Mouse (Mus musculus): Measurements from ENCODE around the gene Rgs5. TPM values are rescaled to one million over a fixed set of nuclear protein-coding genes. Genes with fewer than 3 reads are reported as not detected.

The Rgs5 gene
- polyA plus RNA-seq, 1 experiment from 2014 or later, result 1.8 TPM

DNA sequence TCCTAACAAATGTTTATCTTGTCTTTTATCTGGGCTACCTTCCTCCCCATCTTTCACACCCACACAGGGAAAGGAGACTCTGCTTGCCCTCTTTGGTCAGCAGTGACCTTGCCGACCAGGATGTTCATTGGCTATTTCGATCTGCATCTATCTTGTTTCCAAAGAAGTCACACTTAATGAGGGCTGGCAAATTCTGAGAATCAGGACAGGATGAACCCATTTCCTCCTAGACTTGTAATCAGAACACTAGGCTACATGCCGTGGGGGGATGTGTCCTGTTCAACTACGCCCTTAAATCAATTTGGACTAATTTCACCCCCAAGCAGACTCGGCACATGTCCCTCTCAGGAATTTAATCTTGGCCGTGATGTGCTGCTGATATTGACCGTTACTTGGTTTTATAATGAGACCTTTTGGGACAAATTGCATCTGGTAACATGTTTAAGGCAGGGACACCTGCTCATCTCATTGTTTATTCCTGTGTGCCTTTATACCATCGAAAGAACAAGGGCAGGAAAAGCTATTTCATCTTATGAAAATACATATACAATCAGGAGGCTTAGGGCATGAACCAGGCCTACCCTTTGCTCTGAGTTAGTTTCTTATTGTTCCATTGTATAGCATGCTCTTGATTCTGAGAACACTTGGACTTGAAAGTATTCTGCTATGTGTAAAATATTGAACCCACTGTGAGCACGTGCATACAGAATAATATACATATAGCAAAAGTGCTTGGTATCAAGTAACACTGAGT lies 25.3 kb downstream of the Rgs5 start:
- no peak overlapping the region for H3K9ac ChIP-seq
- no peak overlapping the region for H3K27ac ChIP-seq
- ATAC-seq (ENCODE audit: low FRiP score, low read depth), result no peak
- no peaks in the 10 kb centered on the region for H3K9me3 ChIP-seq
- H3K27me3 ChIP-seq, result no peaks in the 10 kb centered on the region
- H3K4me2 ChIP-seq (replicated peaks), result no peak overlapping the region
- WGBS, result 84% methylated on average over 9 of the region's 9 CpGs
- H3K36me3 ChIP-seq, result no peaks in the 10 kb centered on the region
- 0 out of 2 replicates have a peak, but pooled peaks cover 2% of the 10 kb centered on the region for H3K4me1 ChIP-seq
- no peak overlapping the region for H3K4me3 ChIP-seq

DNA sequence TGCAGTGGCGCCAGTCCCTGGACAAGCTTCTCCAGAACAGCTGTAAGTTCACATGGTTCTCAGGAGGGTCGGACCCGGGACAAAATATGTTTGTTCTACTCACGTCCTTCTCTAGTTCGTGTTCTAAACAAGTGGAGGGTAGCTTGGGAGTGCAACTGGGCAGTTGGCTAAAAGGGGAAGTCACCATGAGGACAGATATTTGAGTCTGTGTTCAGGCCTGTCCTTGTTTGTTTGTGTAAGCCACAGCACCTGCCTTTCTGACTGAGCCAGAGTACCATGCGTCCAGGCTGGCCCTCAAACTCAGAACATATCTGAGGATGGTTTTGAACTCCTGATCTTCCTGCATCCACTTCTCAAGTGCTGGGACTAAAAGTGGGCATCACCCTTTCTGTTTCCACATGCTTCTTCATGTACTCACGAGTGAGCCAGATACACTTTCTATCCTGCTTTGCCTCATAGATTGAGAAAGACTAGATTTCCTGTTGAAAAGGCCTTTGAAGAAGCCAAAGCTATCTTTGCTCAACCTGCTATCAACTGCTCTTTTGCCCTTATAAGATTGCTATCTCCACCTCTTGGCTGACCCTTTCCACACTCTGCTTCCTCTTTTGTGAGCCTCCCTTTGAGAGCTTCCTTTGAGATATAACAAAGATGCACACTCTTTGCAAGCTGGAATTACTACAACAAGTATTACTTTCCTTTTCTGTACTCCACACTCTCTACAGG lies 27.6 kb downstream of the Rgs5 start:
- Histone ChIP-seq H3K9me3 (no peaks in the 10 kb centered on the region), H3K27ac (no peak overlapping the region), H3K9ac (no peak overlapping the region), H3K4me2 (replicated peaks) (no peak overlapping the region), H3K36me3 (no peaks in the 10 kb centered on the region), H3K4me3 (no peak overlapping the region), H3K4me1 (0 out of 2 replicates have a peak, but pooled peaks cover 2% of the 10 kb centered on the region), H3K27me3 (no peaks in the 10 kb centered on the region)
- no peak for ATAC-seq (ENCODE audit: low FRiP score, low read depth)
- 89% methylated on average over 7 of the region's 7 CpGs for WGBS

DNA sequence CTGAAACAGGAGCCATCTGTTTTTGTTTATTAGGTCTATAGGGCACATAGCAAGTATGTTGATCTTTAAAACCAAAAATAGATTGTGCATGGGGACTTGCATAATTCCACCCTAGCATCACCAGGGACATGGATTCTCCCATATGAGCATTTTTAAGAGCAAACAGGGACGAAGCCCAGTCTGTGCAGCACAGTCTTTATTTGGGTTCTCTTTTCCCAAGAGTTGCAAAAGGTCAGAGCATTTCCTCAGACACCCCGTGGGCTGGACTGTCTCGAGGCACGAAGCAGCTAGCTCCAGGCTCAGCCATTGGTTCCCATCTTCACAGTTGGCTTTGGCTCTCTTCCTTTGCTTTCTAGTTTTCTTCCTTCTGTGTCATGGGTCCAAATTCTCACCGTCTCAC lies 30.0 kb downstream of the Rgs5 start:
- Histone ChIP-seq H3K4me3 (no peak overlapping the region), H3K27ac (no peak overlapping the region), H3K36me3 (no peaks in the 10 kb centered on the region), H3K4me2 (replicated peaks) (no peak overlapping the region), H3K27me3 (no peaks in the 10 kb centered on the region), H3K9me3 (no peaks in the 10 kb centered on the region), H3K9ac (no peak overlapping the region), H3K4me1 (0 out of 2 replicates have a peak, but pooled peaks cover 2% of the 10 kb centered on the region)
- WGBS, result 52% methylated on average over 5 of the region's 5 CpGs
- ATAC-seq (ENCODE audit: low FRiP score, low read depth), result no peak

DNA sequence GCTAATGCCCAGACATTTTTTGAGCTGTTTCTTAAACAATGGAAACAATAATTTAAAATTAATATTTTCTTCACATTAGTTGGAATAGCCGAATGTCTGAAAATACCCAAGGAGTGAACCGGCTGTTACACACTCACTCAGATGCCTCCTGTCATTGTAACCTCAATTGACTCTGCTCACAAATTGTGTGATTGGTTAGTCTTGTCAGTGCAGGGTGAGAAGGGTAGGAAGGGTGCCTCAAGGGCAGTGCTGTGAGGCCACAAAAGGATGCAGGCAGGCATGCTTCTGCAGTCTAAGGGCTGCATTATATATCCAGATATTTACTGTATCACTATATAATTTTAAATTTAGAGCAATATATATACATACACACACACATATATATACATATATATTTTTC lies 37.7 kb downstream of the Rgs5 start:
- Histone ChIP-seq H3K4me2 (replicated peaks) (no peak overlapping the region), H3K4me1 (no peaks in the 10 kb centered on the region), H3K27me3 (no peaks in the 10 kb centered on the region), H3K27ac (no peak overlapping the region), H3K4me3 (no peak overlapping the region), H3K9ac (no peak overlapping the region), H3K36me3 (no peaks in the 10 kb centered on the region), H3K9me3 (no peaks in the 10 kb centered on the region)
- 84% methylated on average over 2 of the region's 2 CpGs for WGBS
- no peak for ATAC-seq (ENCODE audit: low FRiP score, low read depth)

DNA sequence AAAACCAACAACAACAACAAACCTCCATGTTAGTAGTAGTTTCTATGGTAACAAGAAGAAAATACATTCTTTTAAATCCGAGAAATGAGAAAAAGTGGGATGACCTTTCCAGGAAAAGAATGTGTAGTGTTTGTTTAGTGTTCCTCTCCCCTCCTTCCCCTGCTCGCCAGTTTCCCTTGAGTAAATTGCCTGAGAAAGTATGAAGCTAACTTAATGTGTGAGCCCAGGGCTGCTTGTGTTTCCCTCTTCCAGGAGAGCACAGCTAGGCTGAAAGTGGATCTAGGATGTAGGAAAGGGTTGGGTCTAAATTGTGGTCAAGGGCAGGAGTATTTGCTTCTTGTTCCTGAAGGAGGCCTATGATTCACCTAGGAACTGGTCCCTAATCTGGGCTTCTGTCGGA lies 38.2 kb downstream of the Rgs5 start:
- Histone ChIP-seq H3K9me3 (no peaks in the 10 kb centered on the region), H3K27ac (no peak overlapping the region), H3K36me3 (no peaks in the 10 kb centered on the region), H3K9ac (no peak overlapping the region), H3K4me2 (replicated peaks) (no peak overlapping the region), H3K4me3 (no peak overlapping the region), H3K4me1 (no peaks in the 10 kb centered on the region), H3K27me3 (no peaks in the 10 kb centered on the region)
- ATAC-seq (ENCODE audit: low FRiP score, low read depth), result no peak
- 63% methylated on average over 3 of the region's 3 CpGs for WGBS

DNA sequence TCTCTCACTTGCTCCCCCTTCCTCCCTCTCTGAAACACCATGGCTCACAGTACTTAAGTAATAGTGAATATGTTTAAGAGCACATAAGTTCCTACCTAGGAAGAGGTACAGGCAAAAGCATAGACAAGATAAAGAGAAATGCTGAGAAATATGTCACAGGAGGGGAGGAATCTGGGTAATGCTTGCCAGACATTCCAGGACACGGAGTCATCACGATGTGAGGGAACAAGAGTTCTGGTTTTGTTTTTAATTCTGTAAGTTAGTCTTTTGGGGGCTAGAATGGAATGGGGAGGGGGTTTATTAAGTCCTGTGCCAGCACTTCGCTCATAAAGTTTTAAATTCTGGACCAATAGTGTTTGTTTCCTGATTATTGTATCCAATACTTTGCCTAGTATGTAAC lies 40.1 kb downstream of the Rgs5 start:
- no peak overlapping the region for H3K27ac ChIP-seq
- H3K9ac ChIP-seq, result no peak overlapping the region
- H3K4me3 ChIP-seq, result no peak overlapping the region
- 74% methylated on average over 3 of the region's 3 CpGs for WGBS
- no peak overlapping the region for H3K4me2 ChIP-seq (replicated peaks)
- H3K27me3 ChIP-seq, result no peaks in the 10 kb centered on the region
- no peaks in the 10 kb centered on the region for H3K36me3 ChIP-seq
- H3K4me1 ChIP-seq, result no peaks in the 10 kb centered on the region
- no peaks in the 10 kb centered on the region for H3K9me3 ChIP-seq
- ATAC-seq (ENCODE audit: low FRiP score, low read depth), result no peak

DNA sequence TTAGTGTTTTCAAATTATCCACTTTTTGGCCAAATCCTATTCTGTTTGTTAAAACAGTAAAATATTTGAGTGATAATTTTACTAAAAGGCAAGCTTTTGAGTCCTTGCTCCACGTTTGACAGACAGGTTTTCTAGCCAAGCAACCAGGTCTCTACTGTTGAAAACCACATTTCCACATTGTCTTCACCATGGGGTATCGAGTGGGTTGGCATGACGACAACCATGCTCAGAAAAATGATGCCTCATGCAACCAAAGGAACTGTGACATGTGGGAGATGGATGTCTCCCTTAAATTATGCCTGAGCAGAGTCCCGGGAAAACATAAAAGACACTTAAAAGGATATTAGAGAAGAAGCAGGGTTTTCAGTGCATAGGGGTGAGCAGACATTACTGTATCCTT lies 41.9 kb downstream of the Rgs5 start:
- Histone ChIP-seq H3K4me3 (no peak overlapping the region), H3K9ac (no peak overlapping the region), H3K9me3 (no peaks in the 10 kb centered on the region), H3K4me1 (no peaks in the 10 kb centered on the region), H3K27me3 (no peaks in the 10 kb centered on the region), H3K27ac (no peak overlapping the region), H3K4me2 (replicated peaks) (no peak overlapping the region), H3K36me3 (no peaks in the 10 kb centered on the region)
- WGBS, result 77% methylated on average over 4 of the region's 4 CpGs
- no peak for ATAC-seq (ENCODE audit: low FRiP score, low read depth)

DNA sequence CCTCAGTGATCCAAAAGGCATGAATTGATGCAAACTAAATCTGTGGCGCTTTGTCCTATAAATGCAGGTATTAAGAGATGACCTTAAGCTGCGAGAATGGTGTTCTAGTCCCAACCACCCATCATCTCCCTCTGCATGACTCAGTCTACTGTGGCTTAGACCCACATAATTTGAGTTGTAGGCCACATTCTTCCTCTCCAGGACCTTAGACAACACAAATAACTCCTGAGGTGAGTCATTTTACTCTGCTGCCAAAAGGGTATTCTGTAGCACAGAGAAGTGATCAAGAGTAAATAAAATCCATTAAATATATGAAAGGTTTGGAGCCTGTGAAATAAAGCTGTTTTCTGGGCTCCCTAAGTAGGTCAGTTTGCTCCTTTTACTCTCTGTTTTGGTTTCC lies 43.9 kb downstream of the Rgs5 start:
- WGBS, result 90% methylated on average over 2 of the region's 2 CpGs
- no peak overlapping the region for H3K4me3 ChIP-seq
- no peaks in the 10 kb centered on the region for H3K27me3 ChIP-seq
- no peaks in the 10 kb centered on the region for H3K36me3 ChIP-seq
- H3K9me3 ChIP-seq, result no peaks in the 10 kb centered on the region
- no peak for ATAC-seq (ENCODE audit: low FRiP score, low read depth)
- no peak overlapping the region for H3K9ac ChIP-seq
- no peak overlapping the region for H3K4me2 ChIP-seq (replicated peaks)
- no peaks in the 10 kb centered on the region for H3K4me1 ChIP-seq
- no peak overlapping the region for H3K27ac ChIP-seq

DNA sequence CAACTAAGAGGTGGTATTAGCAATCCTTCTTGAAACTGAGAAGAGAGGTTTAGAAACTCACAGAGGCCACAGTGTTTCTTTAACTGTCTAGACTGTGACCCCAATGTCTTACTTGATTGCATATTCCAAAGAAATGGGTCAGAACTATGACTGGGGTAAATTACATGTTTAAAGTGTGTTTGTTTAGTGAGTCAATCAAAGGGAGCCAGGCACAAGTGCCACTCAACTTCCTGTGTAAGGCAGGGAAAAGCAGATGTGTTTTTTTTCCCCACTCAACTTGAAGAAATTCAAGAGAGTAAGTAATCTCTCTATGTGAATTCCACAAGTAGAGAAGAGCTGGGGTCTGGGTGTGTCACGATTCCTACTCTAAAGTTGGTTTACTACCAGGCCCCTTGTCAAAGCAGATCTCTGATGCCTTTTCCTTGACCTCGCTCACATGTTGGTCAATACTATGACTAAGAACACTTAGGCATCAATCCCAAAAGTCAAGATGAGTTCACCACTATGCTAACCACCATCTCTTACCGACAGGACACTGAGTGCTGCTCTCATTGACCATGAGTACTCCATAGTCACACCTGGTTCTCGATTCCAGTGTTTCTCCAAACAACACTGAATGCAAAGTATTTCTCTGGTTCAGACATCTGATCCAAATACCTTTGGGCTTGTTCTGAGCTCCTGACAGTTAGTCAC lies 49.2 kb downstream of the Rgs5 start:
- no peak for ATAC-seq (ENCODE audit: low FRiP score, low read depth)
- Histone ChIP-seq H3K4me3 (no peak overlapping the region), H3K4me1 (no peaks in the 10 kb centered on the region), H3K36me3 (no peaks in the 10 kb centered on the region), H3K4me2 (replicated peaks) (no peak overlapping the region), H3K27ac (no peak overlapping the region), H3K9me3 (no peaks in the 10 kb centered on the region), H3K9ac (no peak overlapping the region), H3K27me3 (no peaks in the 10 kb centered on the region)
- WGBS, result 88% methylated on average over 4 of the region's 4 CpGs

DNA sequence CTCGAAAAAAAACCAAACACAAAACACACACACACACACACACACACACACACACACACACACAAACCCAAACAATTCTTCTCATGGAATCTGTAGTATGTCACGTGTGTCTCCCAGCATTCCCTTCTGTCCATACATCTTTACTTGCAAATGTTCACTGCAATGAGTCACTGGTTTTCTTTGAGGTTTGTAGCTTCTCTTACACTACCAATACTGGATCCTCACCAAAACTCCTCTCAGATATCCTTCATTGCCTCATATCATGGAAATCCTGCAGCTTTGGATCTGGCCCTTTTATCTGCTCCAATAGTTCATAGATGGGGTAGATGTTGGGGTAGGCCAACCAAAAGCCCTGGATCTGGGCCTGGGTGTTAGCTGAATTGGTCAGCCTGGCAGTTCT lies 66.5 kb downstream of the Rgs5 start:
- H3K9me3 ChIP-seq, result no peaks in the 10 kb centered on the region
- no peak overlapping the region for H3K9ac ChIP-seq
- H3K27ac ChIP-seq, result no peak overlapping the region
- no peaks in the 10 kb centered on the region for H3K27me3 ChIP-seq
- no peak for ATAC-seq (ENCODE audit: low FRiP score, low read depth)
- H3K36me3 ChIP-seq, result no peaks in the 10 kb centered on the region
- no peak overlapping the region for H3K4me3 ChIP-seq
- 82% methylated on average over 2 of the region's 2 CpGs for WGBS
- H3K4me1 ChIP-seq, result no peaks in the 10 kb centered on the region
- no peak overlapping the region for H3K4me2 ChIP-seq (replicated peaks)

DNA sequence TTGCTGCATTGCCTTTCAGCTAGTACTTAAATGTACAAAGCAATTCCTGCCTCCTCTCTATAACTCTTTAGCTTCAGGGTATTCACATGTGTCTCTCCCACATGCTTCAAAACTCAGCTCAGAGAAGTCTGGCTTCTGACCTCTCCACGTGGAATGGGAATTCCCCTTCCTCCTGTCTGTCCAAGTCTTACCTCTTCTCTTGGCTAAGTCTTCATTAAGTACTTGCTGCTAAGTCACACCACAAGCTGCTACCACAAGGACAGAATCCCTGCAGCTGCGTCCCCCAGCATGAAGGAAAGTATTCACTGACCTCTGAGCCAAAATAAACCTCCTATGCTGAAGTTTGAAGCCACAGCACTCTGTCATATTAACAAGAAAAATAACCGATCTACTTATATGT lies 71.0 kb downstream of the Rgs5 start:
- Histone ChIP-seq H3K4me1 (no peaks in the 10 kb centered on the region), H3K9me3 (no peaks in the 10 kb centered on the region), H3K4me2 (replicated peaks) (no peak overlapping the region), H3K27ac (no peak overlapping the region), H3K9ac (no peak overlapping the region), H3K27me3 (no peaks in the 10 kb centered on the region), H3K4me3 (no peak overlapping the region), H3K36me3 (no peaks in the 10 kb centered on the region)
- WGBS, result 70% methylated on average over 3 of the region's 3 CpGs
- ATAC-seq (ENCODE audit: low FRiP score, low read depth), result no peak

DNA sequence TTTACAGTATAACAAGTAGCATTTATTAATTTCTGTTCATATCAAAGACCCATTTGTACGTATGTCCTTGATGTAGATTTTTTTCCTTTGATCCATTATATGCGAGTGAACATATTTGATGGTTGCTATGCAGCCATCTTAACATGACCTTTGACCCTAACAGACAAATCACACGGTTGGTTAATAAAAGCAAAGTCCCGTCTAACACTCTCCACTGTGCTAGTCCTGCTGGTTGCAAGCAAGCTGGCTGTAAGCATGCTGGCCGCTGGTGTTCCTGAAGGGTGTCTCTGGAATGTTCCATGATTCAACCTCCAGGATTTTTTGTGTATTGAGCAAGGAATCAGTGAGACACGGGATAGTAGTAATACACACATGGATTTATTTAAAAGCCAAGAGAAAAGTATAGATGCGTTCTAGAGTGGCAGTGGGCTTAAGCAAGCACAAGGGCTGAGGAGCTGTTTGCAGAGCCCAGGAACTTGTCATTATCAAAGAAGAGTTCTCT lies 75.3 kb downstream of the Rgs5 start:
- Histone ChIP-seq H3K9me3 (no peaks in the 10 kb centered on the region), H3K36me3 (no peaks in the 10 kb centered on the region), H3K27me3 (no peaks in the 10 kb centered on the region), H3K27ac (no peak overlapping the region), H3K4me2 (replicated peaks) (no peak overlapping the region), H3K4me1 (no peaks in the 10 kb centered on the region), H3K4me3 (no peak overlapping the region), H3K9ac (no peak overlapping the region)
- 75% methylated on average over 7 of the region's 7 CpGs for WGBS
- ATAC-seq (ENCODE audit: low FRiP score, low read depth), result no peak
